ENCODE assay signal across 19 mouse cellular contexts in genomic region chr2:4580666-4581065, GRCm38 (mm10).
DNase-seq lines count a peak whose midpoint lies in the region; ATAC-seq lines count a peak whose summit lies in the region.
"Had no signal": no experiment of that assay in that cellular context is flagged by ENCODE, and none has a peak within 500 bp of the region (broad histone marks: within the 10 kb centered on the region; RNA-seq: fewer than 3 reads in every experiment).

No protein-coding gene starts in this region.

- WGBS in midbrain, embryonic 13.5 days: 79% methylated on average over 6 of the region's 6 CpGs
- WGBS in midbrain, embryonic 14.5 days: 79% methylated on average over 6 of the region's 6 CpGs

- H3K4me2 ChIP-seq in midbrain, embryonic 13.5 days (replicated peaks): no peak overlapping the region
- no peak overlapping the region for H3K4me2 ChIP-seq in midbrain, embryonic 14.5 days (ENCODE audit: low read length)
- H3K4me2 ChIP-seq: embryonic facial prominence, embryonic 13.5 days; heart, embryonic 13.5 days; neural tube, embryonic 15.5 days had no signal

- peaks cover 45% of the 10 kb centered on the region for H3K36me3 ChIP-seq in midbrain, embryonic 13.5 days
- peaks cover 33% of the 10 kb centered on the region for H3K36me3 ChIP-seq in midbrain, embryonic 14.5 days (ENCODE audit: control insufficient read depth, insufficient read depth, low read length)

- no peak for DNase-seq in cerebellum, postnatal 25 days
- no peak for DNase-seq in midbrain, embryonic 14.5 days
- no peak for DNase-seq in kidney, adult 11 months
- DNase-seq in lung, postnatal 36 days: no peak
- DNase-seq: cerebellum, adult 11-12 months; gastrocnemius, postnatal 36 days; lung, adult 18-20 months; lung, postnatal 4 days; right cerebral cortex, adult 18-20 months had no signal

- no peak overlapping the region for H3K4me3 ChIP-seq in midbrain, embryonic 13.5 days (replicated peaks)
- H3K4me3 ChIP-seq in midbrain, embryonic 14.5 days (replicated peaks; ENCODE audit: low read depth, low read length): no peak overlapping the region
- H3K4me3 ChIP-seq: embryonic facial prominence, embryonic 13.5 days; heart, embryonic 13.5 days; neural tube, embryonic 15.5 days had no signal

- no peaks in the 10 kb centered on the region for H3K27me3 ChIP-seq in midbrain, embryonic 13.5 days
- no peaks in the 10 kb centered on the region for H3K27me3 ChIP-seq in midbrain, embryonic 14.5 days (ENCODE audit: control insufficient read depth, insufficient read depth, low read length)
- H3K27me3 ChIP-seq: embryonic facial prominence, embryonic 13.5 days; heart, embryonic 13.5 days; neural tube, embryonic 15.5 days; Patski had no signal

- H3K4me1 ChIP-seq in midbrain, embryonic 13.5 days (replicated peaks): peaks cover 6% of the 10 kb centered on the region; the same call in 1 of the 2 replicates
- no peaks in the 10 kb centered on the region for H3K4me1 ChIP-seq in midbrain, embryonic 14.5 days (ENCODE audit: control insufficient read depth, insufficient read depth, low read length)

- H3K9ac ChIP-seq in midbrain, embryonic 13.5 days (replicated peaks): no peak overlapping the region
- no peak overlapping the region for H3K9ac ChIP-seq in midbrain, embryonic 14.5 days (replicated peaks; ENCODE audit: low read length)
- H3K9ac ChIP-seq: embryonic facial prominence, embryonic 13.5 days; heart, embryonic 13.5 days; neural tube, embryonic 15.5 days had no signal

- ATAC-seq in cerebellum, adult (ENCODE audit: insufficient number of reproducible peaks, low FRiP score, low TSS enrichment): 0 out of 2 replicates have a peak, but pooled peaks have one; percentile 36
- no peak for ATAC-seq in midbrain, embryonic 13.5 days
- no peak for ATAC-seq in midbrain, embryonic 14.5 days (ENCODE audit: low FRiP score, low TSS enrichment)
- ATAC-seq in common myeloid progenitor, adult 5-6 weeks (replicated peaks; ENCODE audit: low read depth, poor library complexity, severe bottlenecking): peak; percentile 95
- ATAC-seq in neutrophil, adult 5-6 weeks (ENCODE audit: extremely low read depth, insufficient number of reproducible peaks, low FRiP score, poor library complexity, severe bottlenecking): peak; percentile 30; the same call in 1 of the 2 replicates
- ATAC-seq: hindbrain, embryonic 16.5 days; midbrain, embryonic 16.5 days; Patski had no signal

- 0 out of 2 replicates have a peak overlapping the region, but pooled peaks have one; percentile 32 for H3K27ac ChIP-seq in midbrain, embryonic 13.5 days
- H3K27ac ChIP-seq in midbrain, embryonic 14.5 days (replicated peaks; ENCODE audit: low read depth, low read length): no peak overlapping the region

- H3K9me3 ChIP-seq in midbrain, embryonic 13.5 days: no peaks in the 10 kb centered on the region
- H3K9me3 ChIP-seq in midbrain, embryonic 14.5 days (ENCODE audit: control insufficient read depth, low read length): no peaks in the 10 kb centered on the region
- H3K9me3 ChIP-seq: embryonic facial prominence, embryonic 13.5 days; heart, embryonic 13.5 days; neural tube, embryonic 15.5 days had no signal

Comparison
In these comparisons a context has a peak if more than half of its experiments do, and no peak if none do; other contexts are left out.
1. ATAC-seq: peak in cerebellum, adult (single experiment), common myeloid progenitor, adult 5-6 weeks (single experiment) and neutrophil, adult 5-6 weeks (single experiment); none in midbrain, embryonic 13.5 days (single experiment) and midbrain, embryonic 14.5 days (single experiment).